Mouse (Mus musculus): Measurements from ENCODE around the gene Epas1.

DNA sequence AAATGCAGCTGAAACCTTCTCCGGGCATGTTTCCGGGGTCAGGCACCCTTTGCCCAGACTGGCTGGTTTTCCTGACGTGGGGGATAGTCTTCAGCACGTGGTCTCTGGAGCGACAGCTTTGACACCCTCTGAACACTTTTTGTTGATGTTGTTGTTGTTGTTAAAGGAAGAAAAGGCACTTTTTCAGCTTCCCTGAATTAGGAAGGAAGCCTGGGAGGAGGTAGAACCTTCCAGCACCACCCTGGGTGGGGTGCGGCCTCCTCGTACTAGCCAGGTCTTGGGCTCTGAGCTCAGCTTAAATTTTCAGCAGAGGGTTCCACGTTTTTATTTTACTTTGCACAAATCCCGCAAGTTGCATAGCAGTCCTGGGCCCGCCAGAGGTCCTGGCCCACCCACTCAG, 49.6 kb downstream of the Epas1 start:
- TF ChIP-seq CTCF (IDR thresholded peaks at IDR 0.05; ENCODE audit: control insufficient read depth, insufficient read depth, low read length) = no peak
- TF ChIP-seq POLR2A (IDR thresholded peaks at IDR 0.05; ENCODE audit: borderline replicate concordance, control insufficient read depth, low read depth, low read length) = no peak

All from bone marrow, adult 2 months (tissue).